Mouse (Mus musculus): ENCODE results near the gene Stx11. TPM values are rescaled to one million over a fixed set of nuclear protein-coding genes. Genes with fewer than 3 reads are reported as not detected.

Stx11 gene
- polyA plus RNA-seq, 1 experiment from 2014 or later: 2.7 TPM

DNA sequence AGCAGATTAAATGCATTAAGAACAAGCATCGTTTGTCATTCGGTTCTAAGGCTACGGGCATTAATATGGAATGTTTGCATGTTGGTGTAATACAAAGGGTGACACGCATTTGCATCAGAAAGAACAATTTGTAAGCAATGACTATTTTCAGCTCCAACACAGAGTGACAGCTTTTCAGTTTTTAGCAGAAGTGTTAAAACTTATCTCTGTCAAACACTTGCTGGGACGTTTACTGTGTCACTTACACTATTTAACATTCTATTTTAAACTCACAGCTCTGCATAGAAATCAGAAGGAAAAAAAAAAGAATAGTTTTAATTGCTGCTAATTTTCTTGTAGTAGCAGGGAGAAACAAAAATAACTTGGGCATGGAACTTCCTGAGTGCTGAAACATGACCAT, 22.4 kb upstream of the Stx11 start:
- Histone ChIP-seq H3K9me3 (ENCODE audit: control insufficient read depth, low read length) (no peaks in the 10 kb centered on the region), H3K4me1 (ENCODE audit: control insufficient read depth, insufficient read depth, low read length) (no peaks in the 10 kb centered on the region), H3K27me3 (ENCODE audit: control insufficient read depth, insufficient read depth, low read length) (no peaks in the 10 kb centered on the region), H3K4me3 (ENCODE audit: low read depth, low read length) (no peak overlapping the region), H3K27ac (ENCODE audit: low read depth, low read length) (no peak overlapping the region), H3K36me3 (ENCODE audit: control insufficient read depth, insufficient read depth, low read length) (no peaks in the 10 kb centered on the region), H3K4me2 (ENCODE audit: low read depth) (no peak overlapping the region), H3K9ac (ENCODE audit: low read length) (no peak overlapping the region)
- no peak for ATAC-seq (ENCODE audit: insufficient read depth, low FRiP score, low TSS enrichment)
- WGBS: 64% methylated on average over 5 of the region's 5 CpGs
- DNase-seq (ENCODE audit: low spot score): no peak

DNA sequence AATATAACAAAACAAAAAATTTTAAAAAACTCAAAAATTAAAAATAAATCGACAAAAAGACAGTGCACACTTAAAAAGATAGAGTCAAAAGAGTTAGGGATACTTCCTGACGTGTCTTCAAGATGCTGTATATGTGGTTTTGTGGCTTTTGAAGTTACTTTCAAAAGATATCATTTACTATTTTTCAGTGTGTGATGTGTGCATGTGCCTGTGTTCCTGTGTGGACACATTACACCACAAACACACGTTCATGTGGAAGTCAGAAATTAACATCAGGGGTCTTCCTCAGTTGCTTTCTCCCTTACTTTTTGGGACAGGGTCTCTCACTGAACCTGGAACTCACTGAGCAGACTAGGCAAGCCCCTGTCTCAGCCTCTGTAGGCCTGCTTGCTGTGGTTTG, 20.9 kb upstream of the Stx11 start:
- ATAC-seq (ENCODE audit: insufficient read depth, low FRiP score, low TSS enrichment) (no peak), DNase-seq (ENCODE audit: low spot score) (no peak)
- WGBS: 82% methylated on average over 3 of the region's 3 CpGs
- H3K4me3 ChIP-seq (ENCODE audit: low read depth, low read length): no peak overlapping the region
- no peak overlapping the region for H3K4me2 ChIP-seq (ENCODE audit: low read depth)
- no peaks in the 10 kb centered on the region for H3K9me3 ChIP-seq (ENCODE audit: control insufficient read depth, low read length)
- no peaks in the 10 kb centered on the region for H3K4me1 ChIP-seq (ENCODE audit: control insufficient read depth, insufficient read depth, low read length)
- no peak overlapping the region for H3K9ac ChIP-seq (ENCODE audit: low read length)
- H3K27ac ChIP-seq (ENCODE audit: low read depth, low read length): no peak overlapping the region
- H3K27me3 ChIP-seq (ENCODE audit: control insufficient read depth, insufficient read depth, low read length): no peaks in the 10 kb centered on the region
- no peaks in the 10 kb centered on the region for H3K36me3 ChIP-seq (ENCODE audit: control insufficient read depth, insufficient read depth, low read length)

DNA sequence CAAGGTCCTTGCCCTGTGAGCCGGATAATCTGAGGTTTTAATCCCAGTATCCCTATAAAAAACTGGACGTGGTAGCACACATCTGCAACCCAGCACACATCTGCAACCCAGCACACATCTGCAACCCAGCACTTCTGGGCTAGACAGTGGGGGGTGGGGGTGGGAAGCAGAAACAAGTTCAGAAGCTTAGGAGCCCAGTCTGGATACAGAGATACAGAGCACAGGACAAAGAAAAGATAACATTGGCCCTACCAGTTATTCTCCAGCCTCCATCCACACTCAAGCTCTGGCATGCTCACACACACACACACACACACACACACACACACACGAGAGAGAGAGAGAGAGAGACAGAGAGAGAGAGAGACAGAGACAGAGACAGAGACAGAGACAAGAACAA, 19.4 kb upstream of the Stx11 start:
- H3K4me1 ChIP-seq (ENCODE audit: control insufficient read depth, insufficient read depth, low read length): no peaks in the 10 kb centered on the region
- H3K9me3 ChIP-seq (ENCODE audit: control insufficient read depth, low read length): no peaks in the 10 kb centered on the region
- no peak overlapping the region for H3K4me2 ChIP-seq (ENCODE audit: low read depth)
- no peak overlapping the region for H3K4me3 ChIP-seq (ENCODE audit: low read depth, low read length)
- no peaks in the 10 kb centered on the region for H3K27me3 ChIP-seq (ENCODE audit: control insufficient read depth, insufficient read depth, low read length)
- no peak for ATAC-seq (ENCODE audit: insufficient read depth, low FRiP score, low TSS enrichment)
- H3K9ac ChIP-seq (ENCODE audit: low read length): no peak overlapping the region
- no peak overlapping the region for H3K27ac ChIP-seq (ENCODE audit: low read depth, low read length)
- WGBS: 68% methylated on average over 3 of the region's 3 CpGs
- H3K36me3 ChIP-seq (ENCODE audit: control insufficient read depth, insufficient read depth, low read length): no peaks in the 10 kb centered on the region
- no peak for DNase-seq (ENCODE audit: low spot score)

DNA sequence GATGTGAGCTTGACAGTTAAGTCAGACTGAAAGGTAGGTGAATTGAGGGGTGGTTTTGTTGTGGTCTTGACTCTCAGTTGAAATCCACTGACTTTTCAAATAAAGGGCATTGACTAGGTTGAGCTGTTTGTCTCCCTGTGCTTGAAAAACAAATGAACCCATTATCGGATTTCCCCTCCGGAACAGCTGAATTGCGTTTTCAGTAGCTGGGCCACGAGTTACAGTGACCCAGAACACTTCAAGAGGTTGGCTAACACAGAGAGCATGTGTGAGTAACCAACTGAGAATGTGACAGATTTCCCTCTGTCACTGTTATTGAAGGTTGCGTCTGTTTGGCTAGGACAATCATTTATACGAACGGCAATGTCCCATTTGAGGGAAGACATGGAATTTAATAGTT, 17.0 kb upstream of the Stx11 start:
- Histone ChIP-seq H3K36me3 (ENCODE audit: control insufficient read depth, insufficient read depth, low read length) (no peaks in the 10 kb centered on the region), H3K4me1 (ENCODE audit: control insufficient read depth, insufficient read depth, low read length) (no peaks in the 10 kb centered on the region), H3K9me3 (ENCODE audit: control insufficient read depth, low read length) (no peaks in the 10 kb centered on the region), H3K4me2 (ENCODE audit: low read depth) (no peak overlapping the region), H3K9ac (ENCODE audit: low read length) (no peak overlapping the region), H3K27me3 (ENCODE audit: control insufficient read depth, insufficient read depth, low read length) (no peaks in the 10 kb centered on the region), H3K27ac (ENCODE audit: low read depth, low read length) (no peak overlapping the region), H3K4me3 (ENCODE audit: low read depth, low read length) (no peak overlapping the region)
- 69% methylated on average over 7 of the region's 7 CpGs for WGBS
- no peak for ATAC-seq (ENCODE audit: insufficient read depth, low FRiP score, low TSS enrichment)
- no peak for DNase-seq (ENCODE audit: low spot score)

DNA sequence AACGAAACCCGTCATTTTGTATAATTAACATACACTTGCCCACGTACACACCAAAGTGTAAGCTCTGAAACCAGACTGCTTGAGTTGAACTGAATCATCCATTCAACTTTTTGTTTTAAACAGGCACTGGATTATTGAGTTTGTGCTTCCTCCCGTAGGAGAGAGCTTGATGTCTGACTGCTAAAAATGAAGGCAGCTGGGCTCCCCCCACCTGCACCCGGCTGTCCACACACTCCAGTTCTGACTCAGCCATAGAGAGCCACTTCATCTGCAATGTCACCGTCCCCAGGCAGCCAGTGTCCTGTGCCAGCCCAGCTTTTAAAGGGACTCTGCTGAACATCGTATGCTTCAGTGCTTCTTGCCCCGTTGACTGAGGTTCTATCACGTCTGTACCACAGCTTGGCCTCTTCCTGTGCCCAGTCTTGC, 13.7 kb upstream of the Stx11 start:
- no peak overlapping the region for H3K4me2 ChIP-seq (ENCODE audit: low read depth)
- no peaks in the 10 kb centered on the region for H3K4me1 ChIP-seq (ENCODE audit: control insufficient read depth, insufficient read depth, low read length)
- no peak overlapping the region for H3K4me3 ChIP-seq (ENCODE audit: low read depth, low read length)
- no peaks in the 10 kb centered on the region for H3K36me3 ChIP-seq (ENCODE audit: control insufficient read depth, insufficient read depth, low read length)
- no peaks in the 10 kb centered on the region for H3K9me3 ChIP-seq (ENCODE audit: control insufficient read depth, low read length)
- H3K27me3 ChIP-seq (ENCODE audit: control insufficient read depth, insufficient read depth, low read length): no peaks in the 10 kb centered on the region
- no peak overlapping the region for H3K27ac ChIP-seq (ENCODE audit: low read depth, low read length)
- WGBS: 77% methylated on average over 9 of the region's 9 CpGs
- no peak for DNase-seq (ENCODE audit: low spot score)
- no peak for ATAC-seq (ENCODE audit: insufficient read depth, low FRiP score, low TSS enrichment)
- H3K9ac ChIP-seq (ENCODE audit: low read length): no peak overlapping the region

DNA sequence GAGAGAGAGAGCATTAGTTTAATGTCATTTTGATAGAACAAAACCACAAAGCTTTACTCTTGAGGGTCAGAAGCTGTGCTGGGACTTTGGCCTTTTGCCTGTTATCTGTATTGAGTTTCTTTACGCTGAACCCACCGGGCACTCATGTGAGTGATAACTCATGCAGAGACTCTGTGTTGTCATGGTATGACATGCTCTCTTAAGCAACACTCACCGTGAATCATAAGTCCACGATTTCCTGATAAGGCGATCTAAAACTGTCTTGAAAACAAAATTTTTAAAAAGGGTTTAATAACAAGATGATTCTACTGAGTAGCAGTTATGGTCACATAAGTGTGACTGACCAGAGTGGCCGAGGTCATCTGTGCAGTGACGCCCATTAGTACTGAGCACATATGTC, 12.5 kb upstream of the Stx11 start:
- Histone ChIP-seq H3K4me1 (ENCODE audit: control insufficient read depth, insufficient read depth, low read length) (no peaks in the 10 kb centered on the region), H3K36me3 (ENCODE audit: control insufficient read depth, insufficient read depth, low read length) (no peaks in the 10 kb centered on the region), H3K4me3 (ENCODE audit: low read depth, low read length) (no peak overlapping the region), H3K9me3 (ENCODE audit: control insufficient read depth, low read length) (no peaks in the 10 kb centered on the region), H3K27me3 (ENCODE audit: control insufficient read depth, insufficient read depth, low read length) (no peaks in the 10 kb centered on the region), H3K4me2 (ENCODE audit: low read depth) (no peak overlapping the region), H3K27ac (ENCODE audit: low read depth, low read length) (no peak overlapping the region), H3K9ac (ENCODE audit: low read length) (no peak overlapping the region)
- WGBS: 92% methylated on average over 7 of the region's 7 CpGs
- DNase-seq (ENCODE audit: low spot score) (no peak), ATAC-seq (ENCODE audit: insufficient read depth, low FRiP score, low TSS enrichment) (no peak)

GRCm38 (mm10) chr10:12975957-12976356, 11.9 kb upstream of the Stx11 start:
- H3K9ac ChIP-seq (ENCODE audit: low read length): no peak overlapping the region
- no peaks in the 10 kb centered on the region for H3K9me3 ChIP-seq (ENCODE audit: control insufficient read depth, low read length)
- no peak for ATAC-seq (ENCODE audit: insufficient read depth, low FRiP score, low TSS enrichment)
- DNase-seq (ENCODE audit: low spot score): no peak
- no peak overlapping the region for H3K27ac ChIP-seq (ENCODE audit: low read depth, low read length)
- no peak overlapping the region for H3K4me3 ChIP-seq (ENCODE audit: low read depth, low read length)
- no peaks in the 10 kb centered on the region for H3K27me3 ChIP-seq (ENCODE audit: control insufficient read depth, insufficient read depth, low read length)
- no peaks in the 10 kb centered on the region for H3K4me1 ChIP-seq (ENCODE audit: control insufficient read depth, insufficient read depth, low read length)
- no peak overlapping the region for H3K4me2 ChIP-seq (ENCODE audit: low read depth)
- 87% methylated on average over 7 of the region's 7 CpGs for WGBS
- no peaks in the 10 kb centered on the region for H3K36me3 ChIP-seq (ENCODE audit: control insufficient read depth, insufficient read depth, low read length)

DNA sequence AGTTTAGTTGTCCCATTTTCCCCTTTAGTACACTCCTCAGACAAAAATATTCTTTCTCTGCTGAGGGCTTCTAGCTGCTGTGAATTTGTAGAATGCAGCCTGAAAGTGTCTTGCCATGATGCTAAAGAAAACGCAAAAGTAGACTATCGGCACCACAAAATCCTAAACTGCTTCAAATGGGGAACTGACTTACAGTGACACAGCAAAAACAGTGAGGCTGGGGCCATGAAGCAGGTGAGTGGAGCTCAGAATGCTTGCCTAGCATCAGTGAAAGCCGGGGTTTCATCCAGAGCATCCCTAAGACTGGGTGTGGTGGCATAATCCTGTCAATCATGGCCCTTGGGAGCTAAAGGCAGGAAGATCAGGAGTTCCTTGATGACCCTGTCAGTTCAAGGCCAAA, 11.4 kb upstream of the Stx11 start:
- Histone ChIP-seq H3K4me2 (ENCODE audit: low read depth) (no peak overlapping the region), H3K4me3 (ENCODE audit: low read depth, low read length) (no peak overlapping the region), H3K4me1 (ENCODE audit: control insufficient read depth, insufficient read depth, low read length) (no peaks in the 10 kb centered on the region), H3K36me3 (ENCODE audit: control insufficient read depth, insufficient read depth, low read length) (no peaks in the 10 kb centered on the region), H3K9ac (ENCODE audit: low read length) (no peak overlapping the region), H3K9me3 (ENCODE audit: control insufficient read depth, low read length) (no peaks in the 10 kb centered on the region), H3K27ac (ENCODE audit: low read depth, low read length) (no peak overlapping the region), H3K27me3 (ENCODE audit: control insufficient read depth, insufficient read depth, low read length) (no peaks in the 10 kb centered on the region)
- ATAC-seq (ENCODE audit: insufficient read depth, low FRiP score, low TSS enrichment): no peak
- 89% methylated on average over 3 of the region's 3 CpGs for WGBS
- DNase-seq (ENCODE audit: low spot score): no peak

GRCm38 (mm10) chr10:12974572-12974971, 10.5 kb upstream of the Stx11 start:
- no peak overlapping the region for H3K4me3 ChIP-seq (ENCODE audit: low read depth, low read length)
- no peak overlapping the region for H3K9ac ChIP-seq (ENCODE audit: low read length)
- no peak overlapping the region for H3K27ac ChIP-seq (ENCODE audit: low read depth, low read length)
- DNase-seq (ENCODE audit: low spot score) (no peak), ATAC-seq (ENCODE audit: insufficient read depth, low FRiP score, low TSS enrichment) (no peak)
- H3K36me3 ChIP-seq (ENCODE audit: control insufficient read depth, insufficient read depth, low read length): no peaks in the 10 kb centered on the region
- WGBS: 92% methylated on average over 6 of the region's 6 CpGs
- no peaks in the 10 kb centered on the region for H3K9me3 ChIP-seq (ENCODE audit: control insufficient read depth, low read length)
- no peak overlapping the region for H3K4me2 ChIP-seq (ENCODE audit: low read depth)
- H3K4me1 ChIP-seq (ENCODE audit: control insufficient read depth, insufficient read depth, low read length): no peaks in the 10 kb centered on the region
- H3K27me3 ChIP-seq (ENCODE audit: control insufficient read depth, insufficient read depth, low read length): no peaks in the 10 kb centered on the region
